Mouse (Mus musculus): ENCODE results near the gene Arhgef7. TPM values are rescaled to one million over a fixed set of nuclear protein-coding genes. Genes with fewer than 3 reads are reported as not detected.
"Not testable (repeated sequence)": the region's sequence is repeated elsewhere in the genome, so short reads cannot be mapped to it uniquely, and the experiment has no call there.

Arhgef7 gene
- total RNA-seq, 1 experiment from 2014 or later: 22.5 TPM

DNA sequence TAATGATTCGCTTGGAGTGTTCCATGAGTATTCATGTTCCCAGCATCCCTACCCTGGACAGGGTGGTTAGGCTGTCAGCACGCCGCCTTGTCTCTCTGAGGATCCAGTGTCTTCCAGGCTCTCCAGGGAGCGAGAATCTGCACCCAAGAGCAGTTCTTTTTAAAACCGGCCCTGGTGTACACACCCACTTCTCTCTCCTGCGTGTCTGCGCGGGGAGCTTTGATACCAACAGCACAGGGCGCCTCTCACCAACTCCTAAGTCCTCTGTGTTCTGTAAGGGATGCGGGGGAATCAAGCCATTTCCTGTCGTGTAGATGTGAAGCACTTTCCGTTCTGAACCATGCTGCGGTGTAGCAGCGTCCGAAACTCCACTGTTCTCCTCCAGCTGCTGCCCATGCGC lies 107.2 kb downstream of the Arhgef7 start:
- ATAC-seq (replicated peaks in 1 of 2; ENCODE audit: insufficient read depth in 1 of 2, low FRiP score in 2 of 2, low TSS enrichment in 1 of 2, low read depth in 1 of 2, poor library complexity in 2 of 2, severe bottlenecking in 2 of 2): no peak

GRCm38 (mm10) chr8:11840174-11840573 lies 112.7 kb downstream of the Arhgef7 start, which contains the start of gene Tex29:
Tex29 (plus strand) TSS chr8:11840474.
- no peak for ATAC-seq (replicated peaks in 1 of 2; ENCODE audit: insufficient read depth in 1 of 2, low FRiP score in 2 of 2, low TSS enrichment in 1 of 2, low read depth in 1 of 2, poor library complexity in 2 of 2, severe bottlenecking in 2 of 2)

DNA sequence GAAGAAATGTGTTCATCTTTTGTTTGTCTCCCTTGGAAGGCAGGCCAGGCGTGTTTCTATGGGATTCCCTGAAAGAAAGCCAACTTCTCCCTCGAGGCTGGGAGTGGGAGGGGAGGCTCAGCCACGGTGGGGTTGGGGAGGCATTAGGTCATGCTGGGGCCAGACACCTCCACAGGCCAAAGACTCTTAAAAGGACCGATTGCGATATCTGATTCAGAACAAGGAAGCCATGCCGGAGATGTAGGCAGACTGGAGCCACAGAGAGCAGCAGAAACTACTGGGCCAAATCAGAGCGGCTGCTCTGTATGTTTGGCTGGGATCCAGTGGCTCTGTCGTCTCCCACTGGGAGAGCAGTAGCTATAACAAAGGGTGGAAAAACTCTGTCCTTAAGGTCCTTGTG lies 114.0 kb downstream of the Arhgef7 start:
- no peak for ATAC-seq (replicated peaks in 1 of 2; ENCODE audit: insufficient read depth in 1 of 2, low FRiP score in 2 of 2, low TSS enrichment in 1 of 2, low read depth in 1 of 2, poor library complexity in 2 of 2, severe bottlenecking in 2 of 2)

DNA sequence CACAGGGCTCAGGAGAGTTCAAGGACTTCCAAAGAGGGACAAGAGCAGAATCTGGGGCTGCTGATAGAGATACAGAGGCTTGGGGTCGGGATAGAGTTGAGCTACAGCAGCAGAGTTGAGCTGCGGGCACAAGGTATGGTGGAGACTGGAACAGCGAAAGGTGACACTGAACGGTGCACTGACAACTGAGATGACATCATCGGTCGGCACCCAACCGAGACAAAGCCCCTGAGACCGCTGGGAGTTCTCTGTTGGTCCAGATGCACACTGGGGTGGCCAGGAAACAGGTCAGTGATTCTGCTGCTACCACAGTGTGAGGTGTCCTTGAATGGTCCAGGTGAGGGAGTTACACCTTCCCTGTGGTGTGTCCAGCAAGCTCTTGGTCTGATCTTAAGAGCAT lies 115.2 kb downstream of the Arhgef7 start:
- ATAC-seq (replicated peaks in 1 of 2; ENCODE audit: insufficient read depth in 1 of 2, low FRiP score in 2 of 2, low TSS enrichment in 1 of 2, low read depth in 1 of 2, poor library complexity in 2 of 2, severe bottlenecking in 2 of 2): no peak

- no peak for ATAC-seq (replicated peaks in 1 of 2; ENCODE audit: insufficient read depth in 1 of 2, low FRiP score in 2 of 2, low TSS enrichment in 1 of 2, low read depth in 1 of 2, poor library complexity in 2 of 2, severe bottlenecking in 2 of 2)
These were observed 116.3 kb downstream of the Arhgef7 start for GRCm38 (mm10) chr8:11843677-11844315.

- ATAC-seq (replicated peaks in 1 of 2; ENCODE audit: insufficient read depth in 1 of 2, low FRiP score in 2 of 2, low TSS enrichment in 1 of 2, low read depth in 1 of 2, poor library complexity in 2 of 2, severe bottlenecking in 2 of 2): no peak
These were observed 116.8 kb downstream of the Arhgef7 start for GRCm38 (mm10) chr8:11844316-11844685.

GRCm38 (mm10) chr8:11846807-11847206 lies 119.3 kb downstream of the Arhgef7 start:
- no peak for ATAC-seq (replicated peaks in 1 of 2; ENCODE audit: insufficient read depth in 1 of 2, low FRiP score in 2 of 2, low TSS enrichment in 1 of 2, low read depth in 1 of 2, poor library complexity in 2 of 2, severe bottlenecking in 2 of 2)

DNA sequence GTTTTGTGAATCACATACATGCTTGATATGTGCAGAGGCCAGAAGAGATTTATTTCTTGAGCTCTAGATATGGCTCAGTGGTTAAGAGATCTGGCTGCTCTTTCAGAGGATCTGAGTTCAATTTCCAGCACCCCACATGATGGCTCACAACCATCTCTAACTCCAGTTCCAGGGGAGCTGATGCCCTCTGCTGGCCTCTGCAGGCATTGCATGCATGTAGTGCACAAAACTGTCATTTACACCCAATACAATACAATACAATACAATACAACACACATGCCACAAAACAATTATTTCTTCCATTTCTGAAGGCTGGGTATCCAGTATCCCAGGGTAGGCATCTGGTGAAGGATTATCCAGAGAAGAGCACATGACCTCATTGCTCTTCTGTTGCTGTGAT lies 140.3 kb downstream of the Arhgef7 start:
- ATAC-seq (replicated peaks in 1 of 2; ENCODE audit: insufficient read depth in 1 of 2, low FRiP score in 2 of 2, low TSS enrichment in 1 of 2, low read depth in 1 of 2, poor library complexity in 2 of 2, severe bottlenecking in 2 of 2): no peak

DNA sequence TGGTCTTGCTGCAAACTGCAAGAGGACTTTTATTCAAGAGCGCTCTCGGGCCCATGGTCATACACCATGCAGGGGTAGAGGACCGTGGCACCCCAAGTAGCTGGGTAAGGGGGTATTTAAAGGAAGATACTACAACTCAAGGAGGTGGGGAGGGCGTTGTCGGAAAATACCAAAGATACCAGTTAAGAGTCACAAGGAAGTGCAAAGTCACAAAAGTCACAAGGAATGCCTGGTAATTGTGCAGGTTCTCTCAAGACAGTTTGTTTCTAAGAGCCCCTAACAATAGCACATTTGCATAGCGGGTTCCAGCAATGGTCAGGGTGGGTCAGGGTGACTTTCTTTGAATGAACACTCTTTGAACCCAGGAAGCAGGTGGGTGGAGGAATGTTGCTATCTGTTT lies 146.7 kb downstream of the Arhgef7 start:
- not testable (repeated sequence) for ATAC-seq (replicated peaks in 1 of 2; ENCODE audit: insufficient read depth in 1 of 2, low FRiP score in 2 of 2, low TSS enrichment in 1 of 2, low read depth in 1 of 2, poor library complexity in 2 of 2, severe bottlenecking in 2 of 2)

DNA sequence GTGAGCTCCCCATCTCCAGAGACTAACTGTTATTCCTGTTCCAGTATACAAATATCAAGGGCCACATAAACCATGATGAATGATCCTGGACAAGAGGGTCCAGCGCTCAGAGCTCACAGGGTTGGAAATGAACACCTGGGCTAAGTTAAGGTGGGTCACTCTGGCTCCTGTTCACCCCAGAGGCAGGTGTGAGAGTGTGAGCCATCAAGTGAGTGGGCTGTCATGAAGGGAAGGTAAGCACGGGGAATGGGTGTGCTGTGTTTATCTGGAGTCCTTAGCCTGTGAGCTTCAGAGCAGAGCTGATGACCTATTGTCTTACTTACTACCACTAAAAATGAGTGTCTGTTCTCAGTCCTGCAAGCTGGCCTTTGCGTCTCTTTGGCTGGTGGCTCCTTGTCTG lies 157.1 kb downstream of the Arhgef7 start:
- no peak for ATAC-seq (replicated peaks in 1 of 2; ENCODE audit: insufficient read depth in 1 of 2, low FRiP score in 2 of 2, low TSS enrichment in 1 of 2, low read depth in 1 of 2, poor library complexity in 2 of 2, severe bottlenecking in 2 of 2)

Other genes with a start within 250 kb of the Arhgef7 start
- 5.0 and 6.4 TPM in 2 replicates for gene Rab20, start 249.0 kb upstream of the Arhgef7 start, total RNA-seq (2017)
- 53.2 and 56.3 TPM in 2 replicates for gene Naxd, start 230.2 kb upstream of the Arhgef7 start, total RNA-seq (2017)
- gene Cars2, start 176.9 kb upstream of the Arhgef7 start, total RNA-seq (2017): 37.0 and 41.1 TPM in 2 replicates
- 67.9 and 96.2 TPM in 2 replicates for gene Ing1, start 172.2 kb upstream of the Arhgef7 start, total RNA-seq (2017)
- gene Ankrd10, start 92.0 kb upstream of the Arhgef7 start, total RNA-seq (2017): 111 and 131 TPM in 2 replicates
- gene 1700016D06Rik, start 26.7 kb upstream of the Arhgef7 start, total RNA-seq (2017): not detected in 2 replicates
- gene Tex29, start 112.8 kb downstream of the Arhgef7 start, total RNA-seq (2017): not detected in 2 replicates

Measured in hematopoietic stem cell, adult 5-6 weeks (primary cell).